Mouse (Mus musculus): ENCODE data around the gene Coro1b.

Gene Coro1b

DNA sequence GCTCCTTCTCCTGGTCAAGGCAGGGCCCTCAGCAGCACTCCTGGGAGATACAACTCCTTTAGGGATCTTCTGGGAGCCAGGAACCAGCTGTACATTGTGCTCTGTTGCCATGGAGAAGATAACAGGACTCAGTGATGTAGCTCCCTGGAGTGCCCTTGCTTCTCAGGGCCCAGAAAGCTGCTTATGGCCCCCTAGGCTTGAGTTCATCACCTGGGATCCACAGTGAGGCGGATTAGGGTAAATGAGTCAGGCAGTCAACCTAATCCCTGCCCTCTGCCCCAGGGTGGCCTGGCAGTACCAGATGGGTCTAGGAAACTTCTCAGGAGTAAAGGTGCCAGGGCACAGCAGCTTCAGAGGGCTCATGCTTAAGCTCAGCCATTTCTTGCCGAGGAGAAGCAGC is 9.0 kb upstream of the Coro1b start, which contains the start of gene Gpr152:
Gene Gpr152, plus strand, starts transcription at position 342 of the 400 bp plus-strand sequence.
- intact Hi-C loops (cut with DNase I) = no loop called here

DNA sequence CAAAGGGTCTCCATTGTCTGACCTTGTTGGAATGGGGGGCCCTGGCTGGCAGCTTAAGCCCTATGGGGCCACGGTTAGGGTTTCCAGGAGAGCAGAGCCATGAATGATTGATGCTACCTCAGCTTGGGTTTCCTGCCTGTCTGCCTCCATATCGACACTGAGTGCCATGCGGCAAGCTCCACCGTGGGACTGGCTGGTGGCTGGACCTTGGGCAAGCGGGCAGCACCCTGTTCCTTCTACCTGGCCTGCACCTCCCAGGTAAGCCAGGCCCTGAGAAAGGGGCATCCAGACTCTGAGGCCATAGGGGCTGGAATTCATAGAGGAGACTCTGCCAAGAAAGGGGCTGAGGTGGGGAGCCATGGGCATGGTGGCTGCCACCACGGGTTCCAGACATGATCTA is 8.3 kb upstream of the Coro1b start:
- intact Hi-C loops (cut with DNase I) = loop anchor here (5.0 kb wide), 1 partner anchor 38 kb away; no protein-coding TSS in a partner anchor

DNA sequence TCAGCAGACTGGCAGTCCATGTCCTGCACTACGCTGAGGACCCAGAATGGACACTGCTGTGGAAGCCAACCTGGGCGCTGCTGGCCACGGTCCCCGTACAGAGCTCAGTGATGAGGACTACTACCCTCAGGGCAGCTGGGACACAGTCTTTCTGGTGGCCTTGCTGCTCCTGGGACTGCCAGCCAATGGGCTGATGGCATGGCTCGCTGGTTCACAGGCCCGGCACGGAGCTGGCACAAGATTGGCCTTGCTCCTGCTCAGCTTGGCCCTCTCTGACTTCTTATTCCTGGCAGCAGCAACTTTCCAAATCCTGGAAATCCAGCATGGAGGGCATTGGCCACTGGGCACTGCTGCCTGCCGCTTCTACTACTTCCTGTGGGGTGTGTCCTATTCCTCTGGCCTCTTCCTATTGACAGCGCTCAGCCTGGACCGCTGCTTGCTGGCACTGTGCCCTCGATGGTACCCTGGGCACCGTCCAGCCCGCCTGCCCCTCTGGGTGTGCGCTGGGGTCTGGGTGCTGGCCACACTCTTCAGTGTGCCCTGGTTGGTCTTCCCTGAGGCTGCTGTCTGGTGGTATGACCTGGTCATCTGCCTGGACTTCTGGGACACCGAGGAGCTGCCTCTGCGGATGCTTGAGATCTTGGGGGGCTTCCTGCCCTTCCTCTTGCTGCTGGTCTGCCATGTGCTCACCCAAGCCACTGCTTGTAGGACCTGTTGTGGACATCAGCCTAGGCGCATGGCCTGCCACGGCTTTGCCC is 5.8 kb upstream of the Coro1b start:
- intact Hi-C loops (cut with DNase I) = loop anchor here (5.0 kb wide), 1 partner anchor 40 kb away; no protein-coding TSS in a partner anchor

DNA sequence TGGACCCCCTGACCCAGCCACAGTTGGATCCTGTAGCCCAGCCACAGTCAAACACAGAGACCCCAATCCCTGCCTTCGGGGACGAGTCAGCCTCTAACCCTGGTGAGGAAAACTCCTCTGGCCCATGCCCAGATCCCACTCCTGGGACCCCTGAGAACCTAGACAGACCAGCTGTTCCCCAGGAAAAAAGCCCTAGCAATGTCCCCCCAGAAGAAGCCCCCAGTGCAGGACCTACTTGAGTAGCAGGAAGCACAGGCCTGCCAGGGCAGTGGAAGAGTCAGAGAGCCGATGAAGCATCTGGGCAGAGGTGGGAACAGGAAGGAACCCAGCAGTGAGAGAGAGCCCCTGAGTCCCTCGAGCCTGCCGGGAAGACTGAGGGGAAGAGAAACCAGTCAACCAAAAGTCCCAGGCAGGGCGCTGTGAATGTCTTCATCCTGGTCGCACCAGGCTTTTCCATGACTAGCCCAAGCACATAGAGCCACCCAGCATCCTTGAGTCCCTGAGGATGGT is 4.6 kb upstream of the Coro1b start, which contains the start of gene Cabp4:
Gene Cabp4, minus strand, starts transcription at position 275 of the 510 bp plus-strand sequence.
- intact Hi-C loops (cut with DNase I) = loop anchor here (5.0 kb wide), 1 partner anchor 42 kb away; no protein-coding TSS in a partner anchor

DNA sequence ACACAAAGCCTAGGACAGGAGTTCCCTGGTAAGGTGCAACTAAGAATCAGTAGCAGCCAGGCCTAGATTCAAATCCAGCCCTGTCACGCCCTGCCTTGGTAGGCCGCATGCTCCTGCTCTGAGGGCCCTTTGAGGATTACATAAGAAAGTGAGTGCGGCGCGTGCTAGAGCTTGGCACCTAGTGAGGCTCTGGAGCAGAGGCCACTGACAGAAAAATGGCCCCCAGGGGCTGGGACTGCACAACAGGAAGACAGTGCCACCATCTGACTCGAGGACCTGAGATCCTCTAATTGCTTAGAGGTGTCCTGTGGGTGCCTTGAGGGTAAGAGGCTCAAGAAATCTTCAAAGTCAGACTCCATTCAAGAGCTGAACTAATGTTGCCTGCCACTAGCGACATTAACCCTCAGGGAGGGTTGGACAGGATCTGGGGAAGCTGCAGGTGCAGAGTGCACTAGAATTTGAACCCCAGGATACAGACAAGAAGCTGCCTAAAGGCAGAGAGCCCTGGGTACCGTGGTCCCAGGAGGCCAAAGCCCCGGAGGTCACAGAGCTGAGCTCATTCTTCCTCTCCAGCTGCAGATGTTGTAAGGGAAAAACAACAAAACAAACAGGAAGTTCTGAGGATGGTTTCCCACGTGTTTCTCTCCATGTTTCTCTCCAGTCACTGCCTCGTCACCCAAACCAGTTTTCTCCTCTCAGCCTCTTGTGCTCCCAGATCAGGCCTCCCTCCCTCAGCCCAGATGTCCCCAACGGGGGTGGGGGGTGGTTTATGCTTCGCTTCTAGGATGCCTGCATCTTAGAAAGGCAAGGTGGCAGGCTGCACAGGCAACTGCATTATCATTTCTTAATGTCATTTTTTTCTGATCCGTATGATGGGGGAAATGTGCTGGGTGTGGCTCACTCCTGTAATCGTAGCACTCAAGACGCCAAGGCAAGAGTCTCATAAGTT is 3.6 kb upstream of the Coro1b start:
- intact Hi-C loops (cut with DNase I) = loop anchor here (5.0 kb wide), 1 partner anchor 43 kb away; no protein-coding TSS in a partner anchor

DNA sequence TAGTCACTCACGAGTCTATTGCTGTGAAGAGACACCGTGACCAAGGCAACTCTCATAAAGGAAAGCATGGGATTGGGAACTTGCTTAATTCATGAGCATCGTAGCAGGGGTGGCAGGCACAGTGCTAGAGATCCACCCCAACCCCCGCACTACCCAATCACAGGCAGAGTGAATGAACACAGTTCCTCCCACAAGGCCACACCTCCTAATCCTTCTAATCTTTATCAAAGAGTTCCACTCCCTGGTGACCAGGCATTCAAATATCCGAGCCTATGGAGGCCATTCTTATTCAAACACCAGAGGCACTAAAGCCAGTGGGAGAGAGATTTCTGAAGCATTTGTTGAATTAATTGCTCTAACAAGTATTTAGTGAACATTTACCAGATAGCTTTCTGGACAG is 2.5 kb upstream of the Coro1b start:
- intact Hi-C loops (cut with DNase I) = loop anchor here (2.0 kb wide), 1 partner anchor 19 kb away; no protein-coding TSS in a partner anchor

DNA sequence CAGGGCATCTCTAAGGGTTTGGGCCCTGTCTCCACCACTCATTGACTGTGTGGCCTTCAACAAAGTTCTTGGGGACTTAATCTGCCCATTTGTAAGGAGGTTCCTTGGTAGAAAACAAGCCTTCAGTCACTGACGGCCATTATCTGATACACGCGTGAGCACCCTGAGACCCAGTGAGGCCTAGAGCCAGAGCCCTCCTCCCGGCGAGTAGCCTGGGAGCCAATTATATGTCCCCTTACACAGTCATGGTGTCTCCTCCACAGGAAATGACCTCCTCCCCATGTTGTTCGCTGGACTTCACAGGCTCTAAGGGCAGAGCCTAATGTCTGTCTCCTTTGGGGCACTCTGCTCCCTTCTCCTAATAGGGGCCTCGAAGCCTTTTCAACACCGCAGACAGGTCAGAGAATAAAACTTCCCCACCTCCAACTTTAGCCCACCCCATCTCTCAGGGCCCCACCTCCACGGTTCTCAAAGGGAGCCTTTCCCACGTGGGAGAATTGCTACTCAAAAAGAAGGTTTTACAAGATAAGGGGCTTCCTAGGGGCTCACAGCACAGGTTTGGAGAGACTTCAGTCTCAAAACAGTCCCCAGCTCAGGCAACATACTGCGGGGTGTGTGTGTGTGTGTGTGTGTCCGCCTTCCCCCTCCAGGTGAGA is 1.9 kb upstream of the Coro1b start:
- intact Hi-C loops (cut with DNase I) = loop anchor here (2.0 kb wide), 1 partner anchor 20 kb away; no protein-coding TSS in a partner anchor

DNA sequence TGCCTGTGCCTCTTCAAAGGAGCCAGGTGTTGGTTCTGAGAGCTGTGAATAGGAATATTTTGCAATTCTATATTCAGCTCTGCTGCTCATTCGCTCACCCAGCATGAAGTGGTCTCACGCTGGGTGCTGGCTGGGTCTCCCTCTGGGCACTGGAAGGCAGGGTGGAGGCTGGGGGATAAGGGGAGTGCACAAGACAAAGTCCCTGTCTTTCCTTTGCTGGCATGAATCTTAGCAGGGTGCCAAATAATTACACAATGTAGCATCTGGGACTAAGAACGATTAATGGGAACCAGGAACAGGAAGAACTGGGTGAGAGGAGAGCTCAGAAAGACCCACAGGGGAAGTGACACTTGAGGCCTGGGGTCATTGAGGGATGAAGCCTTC is 1.4 kb upstream of the Coro1b start:
- intact Hi-C loops (cut with DNase I) = loop anchor here (2.0 kb wide), 1 partner anchor 20 kb away; no protein-coding TSS in a partner anchor

DNA sequence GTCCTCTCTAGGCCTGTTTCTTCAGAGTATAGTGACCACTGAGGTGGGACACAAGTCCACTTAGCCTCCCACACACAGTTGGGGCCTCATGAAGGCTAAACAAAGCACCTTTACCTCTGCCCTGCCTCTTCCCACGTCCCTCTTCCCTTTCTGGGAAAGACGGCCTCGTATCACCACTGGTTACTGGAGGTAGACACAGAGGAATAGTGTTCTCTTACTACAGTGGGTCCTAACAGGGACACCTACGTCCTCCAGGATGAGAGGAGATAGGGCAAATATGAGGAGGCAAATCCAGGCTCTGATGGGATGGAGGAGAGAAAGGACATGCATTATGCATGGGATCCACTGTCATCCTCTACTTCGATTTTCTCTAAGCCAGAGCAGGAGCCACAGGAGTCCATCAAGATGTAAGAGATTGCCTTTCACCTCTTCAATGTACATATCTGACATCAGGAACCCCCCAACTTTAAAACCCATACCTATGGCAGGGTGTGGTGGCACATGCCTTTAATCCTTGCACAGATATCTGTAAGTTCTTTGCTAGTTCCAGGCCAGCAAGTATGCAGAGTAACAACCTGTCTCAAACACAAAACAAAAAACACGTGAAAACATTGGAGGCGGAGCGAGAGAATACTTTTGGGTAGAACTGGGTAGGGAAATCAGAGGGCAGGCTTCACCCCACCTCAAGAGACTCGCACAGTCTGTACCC is 483 bp upstream of the Coro1b start:
- intact Hi-C loops (cut with DNase I) = loop anchor here (2.0 kb wide), 1 partner anchor 21 kb away; no protein-coding TSS in a partner anchor

DNA sequence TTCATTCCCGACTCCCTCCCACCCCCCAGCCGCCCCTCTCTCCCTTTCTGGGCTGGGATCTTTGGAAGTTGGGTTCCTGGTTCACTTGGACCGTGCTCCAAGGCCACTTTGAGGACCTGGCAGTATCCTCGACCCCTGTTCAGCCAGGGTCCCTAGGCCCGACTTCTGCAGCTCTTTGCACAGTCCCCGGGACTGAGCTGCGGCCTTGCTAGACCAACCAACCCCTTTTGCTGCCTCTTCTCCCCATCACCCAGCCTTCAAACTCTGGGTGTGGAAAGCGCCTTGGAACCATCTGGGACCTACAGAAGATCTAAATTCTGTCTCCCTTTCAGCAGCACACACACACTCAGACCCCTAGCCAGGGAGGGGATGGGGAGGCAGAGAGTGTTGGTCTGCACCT is 400 bp downstream of the Coro1b start:
- intact Hi-C loops (cut with DNase I) = no loop called here

DNA sequence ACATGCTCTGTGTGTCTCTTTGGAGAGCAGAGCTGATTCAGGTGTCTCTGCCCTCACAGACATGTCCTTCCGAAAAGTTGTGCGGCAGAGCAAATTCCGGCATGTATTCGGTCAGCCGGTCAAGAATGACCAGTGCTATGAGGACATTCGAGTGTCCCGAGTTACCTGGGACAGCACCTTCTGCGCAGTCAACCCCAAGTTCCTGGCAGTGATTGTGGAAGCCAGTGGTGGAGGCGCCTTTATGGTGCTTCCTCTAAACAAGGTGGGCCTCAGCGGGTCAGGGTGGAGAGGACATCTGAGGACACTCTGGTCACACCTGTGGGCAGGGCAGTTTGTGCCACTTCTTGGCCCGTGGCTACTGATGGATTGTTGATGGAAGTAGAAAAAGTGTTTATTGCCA is 864 bp downstream of the Coro1b start:
- intact Hi-C loops (cut with DNase I) = no loop called here

DNA sequence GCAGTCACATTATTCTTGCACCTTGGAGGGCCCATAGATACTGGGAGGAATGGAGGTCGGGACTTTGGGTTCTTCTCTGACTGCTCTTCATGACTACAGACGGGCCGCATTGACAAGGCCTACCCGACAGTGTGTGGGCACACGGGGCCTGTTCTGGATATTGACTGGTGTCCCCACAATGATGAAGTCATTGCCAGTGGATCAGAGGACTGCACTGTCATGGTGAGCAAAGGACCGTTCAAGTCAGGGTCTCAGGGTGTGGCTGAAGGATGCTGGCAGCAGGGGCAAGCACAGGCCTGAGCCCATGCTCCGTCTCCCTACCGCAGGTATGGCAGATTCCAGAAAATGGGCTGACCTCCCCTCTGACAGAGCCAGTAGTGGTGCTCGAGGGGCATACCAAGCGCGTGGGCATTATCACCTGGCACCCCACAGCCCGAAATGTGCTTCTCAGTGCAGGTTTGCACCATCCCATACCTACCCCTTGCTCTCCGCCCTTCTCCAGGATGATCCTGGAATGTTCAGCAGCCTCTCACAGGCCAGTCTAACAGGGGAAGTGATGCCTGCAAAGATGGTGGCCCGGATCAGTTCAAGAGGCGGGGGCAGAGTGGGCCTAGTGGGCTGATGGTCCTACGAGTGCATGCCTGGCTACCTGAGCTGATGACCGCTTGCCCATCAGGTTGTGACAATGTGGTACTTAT is 1.5 kb downstream of the Coro1b start:
- intact Hi-C loops (cut with DNase I) = no loop called here

DNA sequence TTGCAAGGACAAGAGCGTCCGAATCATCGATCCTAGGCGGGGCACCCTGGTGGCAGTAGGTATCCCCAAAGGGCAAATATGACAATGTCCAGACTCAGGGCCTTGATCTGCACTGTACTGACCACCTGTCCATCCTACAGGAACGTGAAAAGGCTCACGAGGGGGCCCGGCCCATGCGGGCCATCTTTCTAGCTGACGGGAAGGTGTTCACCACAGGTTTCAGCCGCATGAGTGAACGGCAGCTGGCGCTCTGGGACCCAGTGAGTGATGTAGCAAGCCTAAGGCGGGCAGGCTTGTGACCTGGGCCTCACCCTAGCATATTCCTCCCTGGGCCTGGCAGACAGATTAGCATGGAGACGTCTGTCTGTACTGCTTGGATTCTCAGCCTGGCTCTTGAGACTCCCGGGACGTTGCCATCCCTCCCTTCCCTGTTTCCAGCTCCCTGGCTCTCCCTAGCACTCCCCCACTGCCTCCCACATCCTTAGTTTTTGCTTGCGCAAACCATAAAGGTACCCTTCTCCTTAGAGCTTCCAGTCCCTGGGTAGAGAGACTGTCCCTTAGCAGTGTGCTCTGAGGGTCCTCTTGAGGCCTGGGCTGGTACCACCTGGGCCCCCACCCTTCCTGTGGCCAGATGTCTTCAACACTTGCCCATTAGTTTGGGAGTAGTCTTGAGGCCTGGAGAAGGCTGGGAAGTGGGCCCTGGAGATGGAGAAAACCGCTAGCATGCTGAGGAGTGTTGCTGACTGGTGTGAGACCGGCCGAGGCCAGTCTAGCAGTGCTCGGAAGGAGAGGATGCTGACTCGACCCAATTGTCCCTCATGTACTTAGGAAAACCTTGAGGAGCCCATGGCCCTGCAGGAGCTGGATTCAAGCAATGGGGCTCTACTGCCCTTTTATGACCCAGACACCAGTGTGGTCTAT is 2.4 kb downstream of the Coro1b start:
- intact Hi-C loops (cut with DNase I) = no loop called here

DNA sequence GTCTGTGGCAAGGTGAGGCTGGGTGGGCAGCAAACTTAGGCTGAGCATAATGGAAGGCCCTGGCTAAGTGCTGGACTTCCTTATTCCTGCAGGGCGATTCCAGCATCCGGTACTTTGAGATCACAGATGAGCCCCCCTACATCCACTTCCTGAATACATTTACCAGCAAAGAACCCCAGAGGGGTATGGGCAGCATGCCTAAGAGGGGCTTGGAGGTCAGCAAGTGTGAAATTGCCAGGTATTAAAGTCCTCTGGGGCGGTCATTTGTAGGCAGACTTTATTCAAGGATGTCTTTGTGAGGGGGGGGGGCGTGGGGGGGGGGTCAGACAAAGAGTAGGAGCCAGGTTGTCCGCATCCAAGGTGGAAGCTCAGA is 3.1 kb downstream of the Coro1b start:
- intact Hi-C loops (cut with DNase I) = no loop called here

DNA sequence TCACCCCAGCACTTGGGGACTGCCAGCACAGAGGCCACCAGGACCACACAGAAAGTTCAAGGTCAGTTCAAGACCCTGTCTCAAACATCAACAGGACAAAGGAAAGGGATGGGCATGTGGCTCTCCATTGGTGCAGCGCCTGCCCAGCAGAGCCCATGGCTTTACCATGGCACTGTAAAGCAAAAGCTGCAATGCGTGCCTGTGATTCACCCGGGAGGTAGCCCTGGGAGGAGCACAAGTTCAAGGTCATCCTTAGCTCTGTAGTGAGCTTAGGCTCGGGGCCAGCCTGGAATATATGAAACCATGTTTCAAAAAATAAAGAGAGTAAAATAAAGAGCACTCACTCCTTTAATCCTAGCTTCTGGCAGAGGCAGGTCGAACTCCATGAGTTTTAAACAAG is 3.5 kb downstream of the Coro1b start:
- intact Hi-C loops (cut with DNase I) = no loop called here

DNA sequence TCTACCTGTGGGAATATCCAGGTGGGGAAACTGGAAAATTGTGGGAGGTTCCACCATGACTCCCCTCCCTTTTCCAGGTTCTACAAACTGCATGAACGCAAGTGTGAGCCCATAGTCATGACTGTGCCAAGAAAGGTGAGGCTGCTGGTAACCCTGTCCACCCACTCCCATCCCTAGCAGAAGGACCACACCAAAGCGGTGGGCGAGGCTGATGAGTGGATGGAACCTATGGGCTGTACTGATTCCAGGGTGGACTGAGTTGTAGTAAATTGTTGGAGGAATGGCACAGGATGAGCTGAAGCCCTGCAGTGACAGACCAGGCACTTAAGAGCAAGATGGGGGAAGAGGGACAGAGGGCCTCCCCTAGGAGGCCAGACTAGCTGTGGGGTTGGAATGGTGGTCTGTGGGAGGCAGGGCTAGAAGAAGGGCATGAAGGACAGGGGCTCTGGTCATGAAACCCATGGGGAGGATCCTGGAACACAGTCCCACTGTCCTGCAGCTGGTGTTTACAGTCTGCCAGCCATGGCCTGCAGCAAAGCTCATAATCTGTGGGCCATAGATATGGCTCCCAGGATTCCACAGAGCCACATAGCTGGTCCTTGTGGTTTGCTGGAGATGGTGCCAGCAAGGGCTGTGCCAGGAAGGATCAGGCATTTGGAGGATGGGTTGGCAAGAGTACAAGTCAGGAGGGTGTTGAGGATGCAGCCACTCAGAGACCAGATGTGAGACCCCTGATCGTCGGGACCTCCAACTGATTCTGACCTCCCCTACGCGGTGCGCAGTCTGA is 4.2 kb downstream of the Coro1b start:
- intact Hi-C loops (cut with DNase I) = no loop called here

DNA sequence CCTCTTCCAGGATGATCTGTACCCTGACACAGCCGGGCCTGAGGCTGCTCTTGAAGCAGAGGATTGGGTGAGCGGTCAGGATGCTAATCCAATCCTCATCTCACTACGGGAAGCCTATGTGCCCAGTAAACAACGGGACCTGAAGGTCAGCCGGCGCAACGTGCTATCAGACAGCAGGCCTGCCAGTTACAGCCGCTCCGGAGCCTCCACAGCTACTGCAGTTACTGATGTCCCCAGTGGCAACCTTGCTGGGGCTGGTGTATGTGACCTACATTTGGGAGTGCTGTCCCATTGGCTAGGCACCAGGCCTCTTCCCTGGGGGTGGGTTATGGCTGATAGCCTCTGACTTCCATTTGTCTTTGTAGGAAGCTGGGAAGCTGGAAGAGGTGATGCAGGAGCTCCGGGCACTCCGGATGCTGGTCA is 4.8 kb downstream of the Coro1b start, which contains the start of gene Ptprcap:
Gene Ptprcap, plus strand, starts transcription at position 373 of the 423 bp plus-strand sequence.
- intact Hi-C loops (cut with DNase I) = no loop called here
